Mouse (Mus musculus): Measurements from ENCODE around the gene Vps37c. TPM values are rescaled to one million over a fixed set of nuclear protein-coding genes. Genes with fewer than 3 reads are reported as not detected.

Vps37c gene
- polyA plus RNA-seq, 1 experiment from 2014 or later, result 32.5 TPM

DNA sequence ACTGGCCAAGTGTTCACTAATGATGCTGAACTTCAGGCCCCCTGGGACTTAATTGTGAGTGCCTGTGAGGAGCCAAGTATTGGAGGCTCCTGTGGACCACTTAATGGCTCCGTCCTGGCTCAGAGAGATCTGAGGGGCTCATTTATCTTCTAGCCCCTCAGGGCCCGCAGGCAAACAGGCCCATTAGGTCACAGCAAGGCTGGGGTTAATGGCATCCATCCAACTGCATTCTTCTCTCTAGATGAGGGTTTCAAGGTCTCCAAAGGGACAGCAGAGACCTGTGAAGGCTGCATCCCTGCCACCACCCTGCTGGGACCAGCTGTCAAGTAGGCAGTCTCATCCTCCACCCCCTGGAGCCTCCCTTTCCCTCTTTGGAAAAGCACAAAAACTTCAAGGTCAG lies 31.2 kb downstream of the Vps37c start:
- Histone ChIP-seq H3K4me1 (peaks cover 29% of the 10 kb centered on the region), H3K4me2 (no peak overlapping the region; the same call in 1 of the 2 replicates), H3K9ac (no peak overlapping the region), H3K27ac (0 out of 2 replicates have a peak overlapping the region, but pooled peaks have one; percentile 65), H3K4me3 (replicated peaks) (no peak overlapping the region), H3K36me3 (replicated peaks) (no peaks in the 10 kb centered on the region), H3K27me3 (no peaks in the 10 kb centered on the region), H3K9me3 (no peaks in the 10 kb centered on the region)
- ATAC-seq (ENCODE audit: low FRiP score), result 0 out of 2 replicates have a peak, but pooled peaks have one; percentile 24
- WGBS, result 36% methylated on average over 2 of the region's 2 CpGs

DNA sequence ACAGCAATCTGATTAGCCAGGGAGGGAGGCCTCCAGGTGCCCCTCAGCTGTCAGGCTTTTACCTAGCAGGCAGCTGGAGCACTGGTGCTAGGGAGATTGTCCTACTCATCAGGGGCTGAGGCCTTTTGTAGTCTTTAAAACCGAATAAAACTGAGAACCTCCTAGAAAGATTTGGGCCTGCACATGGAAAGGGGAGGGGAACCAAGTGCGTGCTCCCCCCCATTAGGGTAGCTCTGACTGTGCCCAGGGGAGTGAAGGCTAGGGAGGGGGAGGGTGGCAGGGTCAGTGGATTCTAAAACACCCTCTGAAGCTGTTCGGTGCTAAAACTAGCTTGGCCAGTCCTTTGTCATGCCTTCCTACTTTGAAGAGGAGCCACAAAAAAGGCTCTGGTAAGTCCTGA lies 32.0 kb downstream of the Vps37c start:
- Histone ChIP-seq H3K4me1 (peaks cover 29% of the 10 kb centered on the region), H3K4me3 (replicated peaks) (no peak overlapping the region), H3K27me3 (no peaks in the 10 kb centered on the region), H3K9me3 (no peaks in the 10 kb centered on the region), H3K4me2 (no peak overlapping the region), H3K9ac (no peak overlapping the region), H3K27ac (peak overlapping the region; percentile 65), H3K36me3 (replicated peaks) (no peaks in the 10 kb centered on the region)
- 35% methylated on average over 3 of the region's 3 CpGs for WGBS
- no peak for ATAC-seq (ENCODE audit: low FRiP score)

DNA sequence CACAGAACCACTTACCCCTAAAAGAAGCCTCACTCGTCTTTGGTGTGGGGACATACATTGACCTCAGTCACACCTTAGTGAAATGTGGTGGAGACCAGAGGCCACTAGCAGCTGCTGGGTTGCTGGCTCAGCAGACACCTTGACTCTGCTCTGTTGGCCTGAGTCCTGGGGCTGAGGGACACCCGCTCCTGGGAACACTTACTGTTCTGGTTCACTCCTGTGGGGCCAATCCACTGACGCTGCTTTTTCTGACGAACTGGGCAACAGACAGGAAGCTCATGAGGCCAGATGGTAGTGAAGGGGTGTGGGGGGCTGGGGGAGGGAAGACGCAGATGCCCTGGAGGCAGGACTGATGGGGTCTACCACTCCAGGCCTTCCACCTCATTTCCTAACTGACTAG lies 32.5 kb downstream of the Vps37c start:
- no peak overlapping the region for H3K27ac ChIP-seq
- 74% methylated on average over 5 of the region's 5 CpGs for WGBS
- no peaks in the 10 kb centered on the region for H3K27me3 ChIP-seq

DNA sequence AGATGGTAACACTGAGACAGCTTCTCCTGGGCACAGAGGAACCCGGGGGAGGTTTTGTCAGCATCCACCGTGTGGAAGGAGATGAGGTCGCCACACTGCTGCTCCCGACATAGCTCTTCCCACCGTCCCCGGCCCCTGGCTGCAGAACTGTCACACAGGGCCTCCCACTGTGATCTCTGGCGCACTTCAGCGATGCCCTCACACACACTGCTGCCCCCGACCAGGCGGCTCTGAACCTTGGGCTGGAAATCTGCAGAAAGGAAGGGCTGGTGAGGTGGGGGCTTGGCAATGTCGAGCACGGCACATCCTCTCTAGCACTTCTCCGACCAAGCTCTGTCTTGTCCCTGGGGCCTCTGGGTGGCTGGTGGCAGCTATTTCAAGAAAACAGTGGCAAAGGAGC lies 34.5 kb downstream of the Vps37c start:
- no peak overlapping the region for H3K4me3 ChIP-seq (replicated peaks)
- H3K27ac ChIP-seq, result no peak overlapping the region
- 26% methylated on average over 13 of the region's 13 CpGs for WGBS
- no peaks in the 10 kb centered on the region for H3K27me3 ChIP-seq
- no peak for ATAC-seq (ENCODE audit: low FRiP score)
- H3K9me3 ChIP-seq, result no peaks in the 10 kb centered on the region
- H3K4me2 ChIP-seq, result no peak overlapping the region
- no peaks in the 10 kb centered on the region for H3K36me3 ChIP-seq (replicated peaks)
- no peak overlapping the region for H3K9ac ChIP-seq
- peaks cover 29% of the 10 kb centered on the region for H3K4me1 ChIP-seq

More for the DNA sequence above, 32.5 kb downstream of the Vps37c start:
- Histone ChIP-seq H3K4me1 (peaks cover 29% of the 10 kb centered on the region), H3K9ac (no peak overlapping the region), H3K4me3 (replicated peaks) (no peak overlapping the region), H3K4me2 (no peak overlapping the region), H3K9me3 (no peaks in the 10 kb centered on the region), H3K36me3 (replicated peaks) (no peaks in the 10 kb centered on the region)
- no peak for ATAC-seq (ENCODE audit: low FRiP score)

DNA sequence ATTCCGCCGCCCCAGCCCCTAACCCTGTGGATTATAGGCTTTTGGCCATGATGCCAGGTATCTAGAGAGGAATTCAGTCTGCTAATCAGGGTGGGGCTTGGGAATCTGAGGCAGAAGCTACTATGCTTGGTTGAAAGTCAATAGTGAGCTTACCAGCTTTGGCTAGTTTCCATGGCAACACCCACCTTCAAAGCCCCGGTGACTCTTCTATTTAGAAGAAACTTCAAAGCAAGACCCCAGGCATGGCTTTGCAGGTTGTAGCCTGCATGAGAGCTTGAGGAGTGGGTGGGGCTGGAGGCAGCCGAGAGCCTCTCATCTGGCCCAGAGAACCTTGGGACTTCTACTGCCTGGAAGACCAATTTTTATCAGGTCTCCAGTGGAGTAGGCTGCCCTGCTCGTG lies 35.1 kb downstream of the Vps37c start:
- H3K9ac ChIP-seq, result no peak overlapping the region
- ATAC-seq (ENCODE audit: low FRiP score), result no peak
- no peak overlapping the region for H3K4me3 ChIP-seq (replicated peaks)
- H3K27ac ChIP-seq, result no peak overlapping the region
- H3K36me3 ChIP-seq (replicated peaks), result no peaks in the 10 kb centered on the region
- WGBS, result 37% methylated on average over 5 of the region's 5 CpGs
- H3K9me3 ChIP-seq, result no peaks in the 10 kb centered on the region
- peaks cover 29% of the 10 kb centered on the region for H3K4me1 ChIP-seq
- H3K27me3 ChIP-seq, result no peaks in the 10 kb centered on the region
- no peak overlapping the region for H3K4me2 ChIP-seq

DNA sequence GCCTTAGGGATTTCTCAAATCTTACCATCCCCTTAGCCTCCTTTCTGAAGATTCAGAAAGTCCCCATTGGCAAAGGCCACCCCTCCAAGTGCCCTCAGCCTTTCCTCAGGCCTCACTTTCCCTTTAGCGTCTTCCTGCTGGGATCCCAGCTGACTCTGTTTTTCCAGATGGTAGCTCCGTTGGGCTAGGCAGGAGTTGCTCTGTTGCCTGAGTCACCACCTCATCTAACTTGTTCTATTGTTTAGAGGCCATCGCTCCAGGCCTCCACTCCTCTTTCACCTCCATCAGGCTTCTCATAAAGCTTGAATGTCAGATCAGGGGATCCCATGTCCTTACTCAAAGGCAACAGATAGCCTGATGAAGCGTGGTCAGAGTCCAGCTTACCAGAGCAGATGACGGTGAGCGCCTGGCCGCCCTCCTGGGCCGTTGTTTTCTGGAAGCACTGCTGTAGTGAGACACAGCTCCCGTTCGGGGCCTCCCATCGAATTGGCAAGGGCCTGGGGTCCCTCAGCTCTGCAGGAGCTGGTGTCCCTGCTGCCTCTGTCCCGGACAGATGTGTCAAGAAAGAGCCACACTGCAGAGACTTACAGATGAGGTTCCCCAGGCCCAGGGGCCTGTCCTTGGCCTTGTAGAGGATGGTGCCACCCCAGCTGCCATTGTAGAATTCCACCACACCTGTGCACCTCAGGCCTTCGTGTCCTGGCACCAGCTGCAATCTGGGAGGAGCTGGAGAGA lies 36.3 kb downstream of the Vps37c start:
- no peak for ATAC-seq (ENCODE audit: low FRiP score)
- Histone ChIP-seq H3K9me3 (no peaks in the 10 kb centered on the region), H3K9ac (no peak overlapping the region), H3K4me3 (replicated peaks) (no peak overlapping the region), H3K36me3 (replicated peaks) (no peaks in the 10 kb centered on the region), H3K4me2 (no peak overlapping the region), H3K27me3 (no peaks in the 10 kb centered on the region), H3K27ac (no peak overlapping the region), H3K4me1 (peaks cover 23% of the 10 kb centered on the region)
- 87% methylated on average over 13 of the region's 13 CpGs for WGBS

DNA sequence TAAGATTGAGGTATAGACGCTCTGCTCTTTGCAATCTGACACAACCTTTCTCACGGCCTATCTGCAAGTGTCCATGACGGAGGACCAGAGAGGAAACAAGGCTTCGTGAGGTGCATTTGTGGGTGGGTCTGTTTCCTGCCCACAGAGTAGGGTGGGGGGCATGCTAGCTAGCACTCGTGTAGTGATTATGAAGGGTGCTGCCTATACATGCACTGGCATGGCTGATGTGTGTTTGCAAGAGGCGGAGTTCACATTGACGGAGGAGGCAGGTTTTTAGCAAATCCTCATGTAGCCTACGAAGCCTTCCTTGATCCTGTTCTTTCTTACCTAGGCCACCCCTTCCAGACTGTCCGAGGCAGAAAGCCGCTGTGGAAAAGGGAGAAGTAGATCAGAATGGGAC lies 41.4 kb downstream of the Vps37c start:
- Histone ChIP-seq H3K27me3 (no peaks in the 10 kb centered on the region), H3K4me2 (no peak overlapping the region), H3K4me1 (no peaks in the 10 kb centered on the region), H3K27ac (no peak overlapping the region), H3K4me3 (replicated peaks) (no peak overlapping the region), H3K36me3 (replicated peaks) (no peaks in the 10 kb centered on the region), H3K9me3 (no peaks in the 10 kb centered on the region), H3K9ac (no peak overlapping the region)
- ATAC-seq (ENCODE audit: low FRiP score), result no peak
- WGBS, result 93% methylated on average over 10 of the region's 10 CpGs

DNA sequence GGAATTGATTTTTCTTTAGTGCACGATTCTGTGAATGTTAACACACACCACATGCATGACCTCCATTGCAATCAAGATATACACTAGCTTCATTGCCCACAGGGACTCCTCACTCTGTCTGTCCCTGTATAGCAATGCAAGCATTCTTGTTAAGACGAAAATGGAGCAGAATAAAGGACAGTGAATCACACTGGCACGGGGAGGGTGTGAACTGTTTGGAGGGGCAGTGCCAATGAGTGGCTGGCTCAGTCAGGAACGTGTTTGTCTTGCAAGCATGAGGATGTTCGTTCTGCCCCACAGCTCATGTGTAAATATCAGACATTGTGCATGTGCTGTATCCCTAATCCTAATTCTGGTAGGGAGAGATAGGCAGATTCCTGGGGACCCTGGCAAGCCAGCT lies 41.9 kb downstream of the Vps37c start:
- Histone ChIP-seq H3K4me2 (no peak overlapping the region), H3K9me3 (no peaks in the 10 kb centered on the region), H3K4me3 (replicated peaks) (no peak overlapping the region), H3K27ac (no peak overlapping the region), H3K9ac (no peak overlapping the region), H3K36me3 (replicated peaks) (no peaks in the 10 kb centered on the region), H3K4me1 (no peaks in the 10 kb centered on the region), H3K27me3 (no peaks in the 10 kb centered on the region)
- 79% methylated on average over 5 of the region's 5 CpGs for WGBS
- no peak for ATAC-seq (ENCODE audit: low FRiP score)

DNA sequence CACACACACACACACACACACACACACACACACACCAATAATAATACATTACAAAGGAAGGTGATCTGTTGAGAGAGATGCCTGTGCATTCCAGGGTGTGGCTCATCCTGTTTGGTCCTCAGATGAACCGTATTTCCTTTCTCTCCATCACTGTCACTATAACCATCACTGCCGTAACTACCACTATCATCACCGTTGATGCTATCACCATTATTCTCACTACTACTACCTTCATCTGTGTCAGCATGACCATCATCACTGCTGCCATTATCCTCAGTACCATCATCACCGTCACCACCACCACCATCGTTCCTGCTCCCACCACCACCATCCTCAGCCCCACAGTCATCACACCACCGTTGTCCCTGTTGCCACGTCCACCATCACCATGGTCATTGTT lies 43.4 kb downstream of the Vps37c start:
- Histone ChIP-seq H3K9ac (no peak overlapping the region), H3K27me3 (no peaks in the 10 kb centered on the region), H3K4me3 (replicated peaks) (no peak overlapping the region), H3K9me3 (no peaks in the 10 kb centered on the region), H3K36me3 (replicated peaks) (no peaks in the 10 kb centered on the region), H3K4me2 (no peak overlapping the region), H3K27ac (no peak overlapping the region), H3K4me1 (no peaks in the 10 kb centered on the region)
- ATAC-seq (ENCODE audit: low FRiP score), result no peak
- 92% methylated on average over 7 of the region's 7 CpGs for WGBS

DNA sequence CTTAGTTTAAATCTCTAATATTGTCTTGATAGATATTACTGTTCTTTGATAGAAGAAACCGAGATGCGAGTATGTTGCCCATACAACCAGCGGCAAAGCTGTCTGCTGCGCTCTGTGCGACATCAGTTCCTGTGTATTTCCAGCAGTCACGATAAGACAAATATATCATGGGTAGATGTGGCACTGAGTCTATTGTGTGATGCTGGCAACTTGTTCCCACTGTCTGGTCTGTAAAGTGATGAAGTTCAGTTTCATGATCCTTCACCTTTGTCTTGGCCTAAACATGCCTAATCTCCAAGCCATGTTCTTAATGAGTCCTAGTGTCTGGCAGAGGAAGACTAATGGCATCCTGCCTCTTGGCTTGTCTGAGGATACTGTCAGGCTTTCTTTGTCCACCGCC lies 44.2 kb downstream of the Vps37c start:
- H3K36me3 ChIP-seq (replicated peaks), result no peaks in the 10 kb centered on the region
- no peak for ATAC-seq (ENCODE audit: low FRiP score)
- no peak overlapping the region for H3K4me2 ChIP-seq
- WGBS, result 99% methylated on average over 7 of the region's 7 CpGs
- H3K9ac ChIP-seq, result no peak overlapping the region
- H3K27me3 ChIP-seq, result no peaks in the 10 kb centered on the region
- H3K9me3 ChIP-seq, result no peaks in the 10 kb centered on the region
- no peak overlapping the region for H3K27ac ChIP-seq
- H3K4me3 ChIP-seq (replicated peaks), result no peak overlapping the region
- no peaks in the 10 kb centered on the region for H3K4me1 ChIP-seq

DNA sequence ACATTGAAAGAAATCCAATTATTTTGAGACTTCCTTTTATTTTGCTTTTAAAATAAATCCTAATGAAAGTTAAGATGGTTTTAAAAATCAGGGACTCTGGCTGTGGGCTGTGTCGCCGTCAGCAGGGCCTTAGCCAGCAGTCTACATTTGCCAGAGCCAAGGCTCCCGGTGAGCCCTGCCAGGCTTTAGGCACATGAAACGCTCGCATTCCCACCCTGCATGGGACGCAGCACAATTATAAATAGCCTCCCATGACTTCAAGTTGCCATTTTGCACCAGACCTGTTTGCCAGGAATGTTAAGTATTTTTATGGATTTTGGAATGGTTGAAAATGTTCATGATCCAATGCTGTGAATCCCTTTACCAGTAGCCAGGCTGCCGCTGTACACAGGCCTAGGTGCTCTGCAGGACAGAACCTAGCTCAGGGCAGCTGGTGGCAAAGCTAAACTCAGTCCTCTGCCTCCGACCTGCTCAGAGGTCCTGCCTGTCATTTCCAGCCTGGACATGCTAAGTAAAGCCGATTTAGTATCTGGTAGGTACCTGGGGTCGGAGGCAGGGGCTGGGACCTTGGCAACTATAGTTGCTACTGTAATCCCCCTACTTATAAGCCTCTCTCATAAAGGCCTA lies 45.1 kb downstream of the Vps37c start:
- 87% methylated on average over 10 of the region's 10 CpGs for WGBS
- no peak for ATAC-seq (ENCODE audit: low FRiP score)

DNA sequence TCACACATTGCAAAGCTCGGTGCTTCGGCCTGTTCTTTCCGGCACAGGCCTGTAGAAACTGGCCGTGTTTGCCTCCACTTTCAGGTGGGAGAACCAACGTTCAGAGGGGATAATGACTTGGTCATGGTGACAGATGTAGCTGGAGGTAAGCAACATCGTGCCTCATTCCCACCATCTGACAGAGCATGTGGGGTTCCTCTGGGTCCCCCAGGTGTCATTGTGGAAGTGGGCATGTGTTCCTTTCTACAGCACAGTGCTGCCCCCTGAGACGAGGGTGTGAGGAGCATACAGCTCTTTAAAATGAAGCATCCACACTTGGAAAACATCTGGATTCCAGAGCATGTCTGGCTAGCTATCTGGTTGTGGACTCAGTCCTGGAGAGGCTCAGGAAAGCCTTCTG lies 46.0 kb downstream of the Vps37c start:
- Histone ChIP-seq H3K9ac (no peak overlapping the region), H3K36me3 (replicated peaks) (no peaks in the 10 kb centered on the region), H3K27me3 (no peaks in the 10 kb centered on the region), H3K4me1 (no peaks in the 10 kb centered on the region), H3K27ac (no peak overlapping the region), H3K4me2 (no peak overlapping the region), H3K4me3 (replicated peaks) (no peak overlapping the region), H3K9me3 (no peaks in the 10 kb centered on the region)
- 83% methylated on average over 7 of the region's 7 CpGs for WGBS
- no peak for ATAC-seq (ENCODE audit: low FRiP score)

More for the DNA sequence above, 45.1 kb downstream of the Vps37c start:
- Histone ChIP-seq H3K36me3 (replicated peaks) (no peaks in the 10 kb centered on the region), H3K4me3 (replicated peaks) (no peak overlapping the region), H3K9me3 (no peaks in the 10 kb centered on the region), H3K27me3 (no peaks in the 10 kb centered on the region), H3K9ac (no peak overlapping the region), H3K4me2 (no peak overlapping the region), H3K4me1 (no peaks in the 10 kb centered on the region), H3K27ac (no peak overlapping the region)

DNA sequence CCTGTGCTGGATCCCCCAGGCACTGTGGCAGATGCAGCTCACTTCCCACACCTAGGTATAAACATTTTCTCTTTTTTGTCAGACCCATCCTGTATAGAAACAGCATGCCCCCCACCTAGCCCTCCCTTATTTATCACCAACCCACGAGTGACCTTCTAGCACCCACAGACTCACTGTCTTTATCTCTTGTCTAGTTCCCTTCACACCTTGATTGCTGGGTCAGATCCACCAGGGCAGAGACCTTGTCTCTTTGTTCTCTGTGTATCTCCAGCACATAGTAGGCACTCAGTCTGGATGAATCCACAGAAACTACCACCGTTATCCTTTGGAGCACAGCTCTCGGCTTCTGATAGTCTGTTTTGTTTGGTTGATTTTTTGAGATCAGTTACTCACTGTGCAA lies 46.5 kb downstream of the Vps37c start:
- 91% methylated on average over 3 of the region's 3 CpGs for WGBS
- Histone ChIP-seq H3K4me2 (no peak overlapping the region), H3K4me3 (replicated peaks) (no peak overlapping the region), H3K9me3 (no peaks in the 10 kb centered on the region), H3K9ac (no peak overlapping the region), H3K27me3 (no peaks in the 10 kb centered on the region), H3K36me3 (replicated peaks) (no peaks in the 10 kb centered on the region), H3K4me1 (no peaks in the 10 kb centered on the region), H3K27ac (no peak overlapping the region)
- no peak for ATAC-seq (ENCODE audit: low FRiP score)

All from forebrain, embryonic 12.5 days (tissue).